Mouse (Mus musculus): ENCODE data around the gene Txnip. TPM values are rescaled to one million over a fixed set of nuclear protein-coding genes. Genes with fewer than 3 reads are reported as not detected.

The Txnip gene
- total RNA-seq, 2 experiments from 2014 or later: 541 to 557 TPM

DNA sequence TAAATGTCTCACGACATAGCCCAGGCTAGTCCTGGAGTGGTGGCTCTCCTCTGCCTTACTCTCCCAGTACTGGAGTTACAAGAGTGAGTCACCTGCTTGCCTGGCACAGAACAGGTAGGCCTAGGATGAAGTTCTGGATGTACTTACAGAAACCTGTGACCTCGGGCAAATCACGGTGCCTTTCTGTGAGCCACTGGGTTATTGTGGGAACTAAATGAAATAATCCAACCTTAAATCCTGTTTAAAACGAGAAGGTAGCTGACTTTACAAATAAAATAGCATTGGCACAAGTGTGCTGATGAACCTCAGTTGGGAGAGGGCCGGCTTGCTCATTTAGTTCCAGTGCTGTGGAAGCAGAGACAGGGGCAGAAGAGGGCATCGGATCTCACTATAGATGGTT is 3.5 kb upstream of the Txnip start:
- peak overlapping the region; percentile 91; the same call in 1 of the 2 replicates for H3K4me3 ChIP-seq
- intact Hi-C loops (cut with DNase I): no loop called here
- no peak for DNase-seq
- no peak for TF ChIP-seq CTCF (IDR thresholded peaks at IDR 0.05)
- H3K27ac ChIP-seq: peak overlapping the region; percentile 99

DNA sequence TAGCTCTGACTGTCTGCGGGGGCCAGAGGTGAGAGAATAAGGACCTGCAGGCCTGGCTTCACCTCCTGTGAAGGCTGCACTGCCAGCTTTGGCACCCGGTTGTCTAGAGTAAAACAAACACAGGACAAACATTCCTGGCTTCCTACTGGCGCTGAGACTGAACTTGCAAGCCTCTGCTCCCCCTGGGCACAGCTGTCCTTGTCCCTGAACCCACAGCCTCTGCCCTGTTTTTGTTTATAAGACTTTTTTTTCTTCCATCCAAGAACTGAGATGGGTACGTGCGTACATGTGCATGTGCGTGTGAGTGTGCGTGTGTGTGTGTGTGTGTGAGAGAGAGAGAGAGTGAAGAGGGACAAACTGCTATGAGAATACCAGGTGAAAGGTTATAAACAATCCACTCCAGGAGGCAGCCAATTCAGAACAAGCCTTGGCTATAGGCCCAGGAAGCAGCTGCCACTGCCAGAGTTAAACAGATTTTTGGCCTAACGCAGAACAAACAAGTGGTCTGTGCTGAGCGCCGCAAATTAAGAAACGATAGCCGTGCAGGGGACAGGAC is 2.6 kb upstream of the Txnip start:
- TF ChIP-seq CTCF (IDR thresholded peaks at IDR 0.05): no peak
- intact Hi-C loops (cut with DNase I): no loop called here
- Histone ChIP-seq H3K27ac (peak overlapping the region; percentile 99), H3K4me3 (peak overlapping the region; percentile 91)
- peak; percentile 83 for DNase-seq

DNA sequence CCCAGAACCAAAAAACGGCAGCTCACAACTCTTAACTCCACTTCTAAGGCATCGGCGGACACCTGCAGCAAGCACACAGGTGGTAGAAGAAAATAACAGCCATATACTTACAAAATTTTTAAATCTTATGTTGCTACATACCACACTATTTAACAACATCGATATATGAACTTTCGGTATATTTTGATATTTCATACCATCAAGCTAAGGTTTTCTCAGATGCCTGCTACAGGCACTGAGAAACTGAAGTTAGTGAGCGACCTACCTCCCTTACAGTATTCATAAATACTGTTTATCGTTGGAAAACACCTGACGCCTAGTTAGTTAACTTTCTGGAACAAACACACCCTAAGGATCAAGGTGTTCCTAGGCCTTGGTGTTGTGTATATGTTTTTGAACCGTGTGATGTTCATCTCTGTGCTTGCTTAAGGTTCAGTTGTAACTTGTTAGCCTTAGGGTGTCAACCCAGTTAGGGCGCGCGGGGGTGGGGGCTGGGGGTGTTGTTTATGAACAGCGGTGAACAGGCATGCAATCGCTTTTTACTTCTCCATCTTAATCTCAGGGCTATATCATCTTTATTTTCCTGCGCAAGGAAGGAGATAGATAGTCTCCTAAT is 1.6 kb upstream of the Txnip start:
- DNase-seq: no peak
- peak overlapping the region; percentile 91 for H3K4me3 ChIP-seq

DNA sequence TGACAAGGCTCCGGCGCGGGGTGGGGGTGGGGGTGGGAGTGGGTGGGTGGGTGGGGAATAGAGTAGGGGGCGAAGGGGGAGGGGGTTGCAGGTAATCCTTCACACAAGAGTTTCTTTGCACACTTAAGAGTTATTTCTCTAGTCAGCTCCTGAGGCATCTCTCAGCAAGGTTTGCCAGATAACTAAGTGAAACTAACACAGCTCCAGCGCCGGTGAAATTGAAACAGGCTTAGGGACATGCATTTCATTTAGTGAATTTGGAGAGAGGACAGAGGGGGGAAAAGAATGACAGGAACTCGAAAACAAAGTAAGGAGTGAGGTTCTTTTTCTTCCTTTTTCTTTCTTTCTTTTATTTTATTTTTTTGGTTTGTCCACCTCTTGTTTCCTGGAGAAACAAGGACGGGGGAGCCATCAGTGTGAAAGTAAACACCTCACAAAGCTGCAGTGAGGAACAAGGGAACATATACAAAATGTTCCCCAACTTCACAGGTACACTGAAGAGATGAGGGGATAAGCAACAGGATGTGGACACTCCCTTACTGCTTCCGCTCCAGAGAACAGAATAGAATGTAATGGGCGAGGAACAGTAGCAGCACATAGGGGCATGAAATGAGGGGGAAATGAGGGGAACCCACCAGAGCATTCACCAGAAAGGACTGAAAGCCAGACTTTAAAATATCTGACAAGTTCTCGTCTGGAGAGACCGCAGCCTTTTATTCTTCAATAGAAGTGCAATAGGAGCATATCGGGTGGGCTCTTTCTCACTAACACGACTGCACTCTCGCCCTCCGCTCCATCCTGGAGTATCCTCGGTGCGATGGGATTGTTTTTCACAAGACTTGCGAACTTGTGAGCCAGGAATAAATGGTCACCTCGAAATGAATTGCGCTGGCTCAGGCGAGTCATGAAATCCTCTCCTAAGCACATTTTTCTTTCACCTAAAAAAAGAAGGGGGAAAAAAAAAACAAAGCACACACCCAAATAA is 814 bp upstream of the Txnip start:
- DNase-seq: peak; percentile 39
- H3K27ac ChIP-seq: peak overlapping the region; percentile 99
- TF ChIP-seq CTCF (IDR thresholded peaks at IDR 0.05): no peak
- H3K4me3 ChIP-seq: peak overlapping the region; percentile 91
- intact Hi-C loops (cut with DNase I): loop anchor here (1.0 kb wide), 1 partner anchor 19 kb away; the partner anchor contains the start of gene Gm16253

More for the DNA sequence above, 1.6 kb upstream of the Txnip start:
- peak overlapping the region; percentile 99 for H3K27ac ChIP-seq
- intact Hi-C loops (cut with DNase I): no loop called here
- no peak for TF ChIP-seq CTCF (IDR thresholded peaks at IDR 0.05)

DNA sequence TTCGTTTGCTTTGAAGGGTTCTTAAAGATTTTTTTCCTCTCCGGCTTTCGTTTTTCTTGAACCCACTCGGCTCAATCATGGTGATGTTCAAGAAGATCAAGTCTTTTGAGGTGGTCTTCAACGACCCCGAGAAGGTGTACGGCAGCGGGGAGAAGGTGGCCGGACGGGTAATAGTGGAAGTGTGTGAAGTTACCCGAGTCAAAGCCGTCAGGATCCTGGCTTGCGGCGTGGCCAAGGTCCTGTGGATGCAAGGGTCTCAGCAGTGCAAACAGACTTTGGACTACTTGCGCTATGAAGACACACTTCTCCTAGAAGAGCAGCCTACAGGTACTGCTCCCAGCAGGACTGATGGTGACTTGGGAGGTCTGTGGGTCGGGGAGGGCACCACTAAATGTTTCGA is 402 bp downstream of the Txnip start:
- DNase-seq: peak; percentile 62
- TF ChIP-seq CTCF (IDR thresholded peaks at IDR 0.05): no peak

DNA sequence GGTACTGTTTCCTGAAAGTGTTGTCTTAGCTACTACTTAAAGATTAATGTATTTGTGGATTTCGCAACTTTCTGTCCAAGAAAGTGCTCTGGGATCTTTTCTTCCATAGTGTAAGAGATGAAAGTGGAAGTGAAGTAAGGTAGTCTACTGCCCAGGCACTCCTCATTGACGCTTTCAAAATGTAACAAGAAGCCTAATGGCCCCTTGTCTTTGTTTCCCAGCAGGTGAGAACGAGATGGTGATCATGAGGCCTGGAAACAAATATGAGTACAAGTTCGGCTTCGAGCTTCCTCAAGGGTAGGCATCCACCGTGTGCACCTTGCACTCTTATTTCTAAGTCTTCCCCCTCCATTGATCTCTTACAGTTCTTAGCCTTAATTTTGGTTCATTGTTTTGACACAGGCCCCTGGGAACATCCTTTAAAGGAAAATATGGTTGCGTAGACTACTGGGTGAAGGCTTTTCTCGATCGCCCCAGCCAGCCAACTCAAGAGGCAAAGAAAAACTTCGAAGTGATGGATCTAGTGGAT is 975 bp downstream of the Txnip start:
- no peak for TF ChIP-seq CTCF (IDR thresholded peaks at IDR 0.05)
- no peak for DNase-seq
- intact Hi-C loops (cut with DNase I): no loop called here
- Histone ChIP-seq H3K27ac (peak overlapping the region; percentile 99), H3K4me3 (peak overlapping the region; percentile 91)

More for the DNA sequence above, 402 bp downstream of the Txnip start:
- peak overlapping the region; percentile 91 for H3K4me3 ChIP-seq
- peak overlapping the region; percentile 99 for H3K27ac ChIP-seq
- intact Hi-C loops (cut with DNase I): no loop called here

DNA sequence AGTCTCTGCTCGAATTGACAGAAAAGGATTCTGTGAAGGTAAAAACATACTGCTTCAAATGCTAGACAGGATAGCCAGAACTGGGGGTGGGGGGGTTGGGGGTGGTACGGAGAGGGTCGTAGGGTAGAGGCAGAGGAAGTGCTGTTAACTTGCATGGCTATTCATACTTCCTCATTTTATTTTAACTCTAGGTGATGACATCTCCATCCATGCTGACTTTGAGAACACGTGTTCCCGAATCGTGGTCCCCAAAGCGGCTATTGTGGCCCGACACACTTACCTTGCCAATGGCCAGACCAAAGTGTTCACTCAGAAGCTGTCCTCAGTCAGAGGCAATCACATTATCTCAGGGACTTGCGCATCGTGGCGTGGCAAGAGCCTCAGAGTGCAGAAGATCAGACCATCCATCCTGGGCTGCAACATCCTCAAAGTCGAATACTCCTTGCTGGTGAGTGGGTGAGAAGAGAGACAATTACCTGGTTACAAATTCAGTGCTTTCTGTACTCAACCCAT is 1.7 kb downstream of the Txnip start:
- intact Hi-C loops (cut with DNase I): no loop called here
- H3K27ac ChIP-seq: peak overlapping the region; percentile 99

DNA sequence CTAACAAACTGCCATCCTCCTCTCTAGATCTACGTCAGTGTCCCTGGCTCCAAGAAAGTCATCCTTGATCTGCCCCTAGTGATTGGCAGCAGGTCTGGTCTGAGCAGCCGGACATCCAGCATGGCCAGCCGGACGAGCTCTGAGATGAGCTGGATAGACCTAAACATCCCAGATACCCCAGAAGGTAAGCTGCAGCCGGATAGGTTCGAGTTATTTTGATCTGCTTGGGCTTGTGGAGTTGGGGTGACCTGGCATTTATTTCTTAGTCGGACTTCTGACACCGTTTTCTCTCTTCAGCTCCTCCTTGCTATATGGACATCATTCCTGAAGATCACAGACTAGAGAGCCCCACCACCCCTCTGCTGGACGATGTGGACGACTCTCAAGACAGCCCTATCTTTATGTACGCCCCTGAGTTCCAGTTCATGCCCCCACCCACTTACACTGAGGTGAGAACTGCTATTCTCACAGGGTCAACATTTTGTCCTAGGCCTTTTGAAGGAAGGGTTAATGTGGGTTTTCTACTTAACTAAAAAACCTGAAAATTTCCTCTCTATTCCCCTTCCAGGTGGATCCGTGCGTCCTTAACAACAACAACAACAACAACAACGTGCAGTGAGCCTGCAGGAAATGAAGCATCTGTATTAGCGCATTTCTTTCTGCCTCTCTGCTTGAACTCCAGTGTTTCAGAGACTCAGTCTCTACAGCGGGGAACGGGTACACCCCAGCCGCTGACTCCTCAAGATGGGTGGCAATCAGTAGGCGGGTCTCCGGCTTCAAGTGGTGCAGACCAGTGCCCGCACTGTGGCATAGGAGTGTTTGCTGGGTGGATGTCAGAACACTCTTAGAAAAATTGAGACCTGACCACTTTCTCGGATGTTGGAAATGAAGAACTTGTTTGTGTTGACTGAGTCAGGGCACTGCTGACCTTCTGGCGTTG is 2.4 kb downstream of the Txnip start:
- peak; percentile 57 for DNase-seq
- TF ChIP-seq CTCF (IDR thresholded peaks at IDR 0.05): no peak
- intact Hi-C loops (cut with DNase I): no loop called here

More for the DNA sequence above, 1.7 kb downstream of the Txnip start:
- no peak for TF ChIP-seq CTCF (IDR thresholded peaks at IDR 0.05)
- peak overlapping the region; percentile 91 for H3K4me3 ChIP-seq
- DNase-seq: peak; percentile 45

DNA sequence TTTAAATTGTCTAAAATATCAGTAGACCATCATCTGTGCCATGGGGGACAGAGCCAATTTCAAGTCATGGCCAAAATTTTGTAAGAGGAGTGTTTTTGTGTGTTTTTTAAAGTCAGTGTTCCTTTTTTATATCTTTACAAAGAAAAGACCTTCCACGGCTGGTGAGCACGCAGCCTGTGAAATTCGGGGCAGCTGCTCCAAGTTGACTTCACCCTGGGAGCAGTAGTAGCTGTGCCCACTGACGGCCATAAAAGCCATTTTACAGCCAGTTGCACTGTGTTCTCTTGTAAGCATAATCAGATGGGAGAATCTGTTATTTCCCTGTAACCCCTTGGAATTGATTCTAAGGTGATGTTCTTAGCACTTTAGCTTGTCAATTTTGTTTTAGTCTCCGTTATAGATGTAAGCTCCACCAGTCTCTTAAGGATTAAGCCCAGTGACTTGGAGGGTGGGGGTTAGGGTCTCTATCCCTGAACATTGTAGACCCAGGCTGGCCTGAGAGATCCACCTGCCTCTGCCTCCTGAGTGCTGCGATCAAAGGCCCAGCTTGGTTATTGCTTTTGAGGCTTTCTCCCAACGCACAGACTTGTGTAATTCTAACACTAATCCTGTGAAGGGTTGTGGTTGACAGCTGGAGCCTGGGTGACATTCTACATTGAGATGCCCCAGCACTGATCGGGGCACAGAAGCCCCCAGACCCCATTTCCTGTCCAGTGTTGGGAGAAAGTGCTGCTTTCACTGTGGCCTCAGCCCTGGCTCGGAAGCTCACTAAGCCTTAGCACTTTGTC is 3.3 kb downstream of the Txnip start:
- H3K4me3 ChIP-seq: peak overlapping the region; percentile 91
- TF ChIP-seq CTCF (IDR thresholded peaks at IDR 0.05): no peak
- peak; percentile 60 for DNase-seq
- H3K27ac ChIP-seq: peak overlapping the region; percentile 99
- intact Hi-C loops (cut with DNase I): no loop called here

More for the DNA sequence above, 2.4 kb downstream of the Txnip start:
- H3K4me3 ChIP-seq: peak overlapping the region; percentile 91
- H3K27ac ChIP-seq: peak overlapping the region; percentile 99

DNA sequence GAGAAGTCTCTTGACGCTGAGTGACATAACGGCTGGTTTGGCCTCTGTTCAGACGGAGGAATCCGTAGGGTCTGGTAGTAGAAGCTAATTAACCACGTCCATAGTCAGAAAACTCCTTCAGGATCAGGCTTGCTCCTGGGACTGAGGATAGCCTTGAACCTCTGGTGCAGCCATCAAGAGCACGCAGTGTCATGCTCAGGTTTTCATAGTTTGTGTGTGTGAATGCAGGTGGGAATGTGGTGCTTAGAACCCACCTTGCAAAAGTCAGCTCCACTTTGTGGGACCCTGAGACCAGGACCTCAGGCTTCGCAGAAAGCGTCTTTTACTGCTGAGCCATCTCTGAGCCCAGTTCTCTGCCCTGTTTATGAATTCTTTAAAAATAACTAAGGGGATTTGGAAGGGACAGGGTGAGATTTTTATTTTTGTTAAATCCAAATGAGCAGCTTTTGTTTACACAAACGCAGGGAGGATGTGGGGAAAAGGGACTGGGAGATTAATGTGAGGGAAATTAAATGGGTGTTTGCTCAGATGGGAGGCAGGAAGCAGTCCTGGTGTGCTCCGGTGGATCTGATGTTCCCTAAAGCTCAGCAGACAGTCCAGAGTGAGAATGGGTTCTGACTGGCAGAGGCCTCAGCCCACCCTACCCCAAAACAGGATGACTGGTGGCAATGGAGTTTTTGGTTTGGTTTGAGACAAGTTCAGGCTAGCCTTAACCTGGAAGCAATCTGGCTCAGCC is 4.4 kb downstream of the Txnip start:
- TF ChIP-seq CTCF (IDR thresholded peaks at IDR 0.05): no peak
- intact Hi-C loops (cut with DNase I): no loop called here
- peak; percentile 70 for DNase-seq
- H3K27ac ChIP-seq: peak overlapping the region; percentile 99
- H3K4me3 ChIP-seq: peak overlapping the region; percentile 91
